Mouse (Mus musculus) macrophage (primary cell): ENCODE measurements around the gene 1700001P01Rik. TPM values are rescaled to one million over a fixed set of nuclear protein-coding genes. Genes with fewer than 3 reads are reported as not detected.

Source experiments
- H3K27ac ChIP-seq: fragments of 350-480 bp; formaldehyde crosslinking; 2 replicates; pipeline ENCODE4 v1.9.0; 2021
- H3K36me3 ChIP-seq: fragments of 350-480 bp; formaldehyde crosslinking; 2 replicates; pipeline ENCODE4 v1.9.0; 2021; ENCODE audit errors: inconsistent target
- H3K4me3 ChIP-seq: fragments of 350-480 bp; formaldehyde crosslinking; 2 replicates; pipeline ENCODE4 v1.9.0; 2021; ENCODE audit errors: inconsistent target
- H3K79me2 ChIP-seq: fragments of 350-480 bp; formaldehyde crosslinking; 2 replicates; pipeline ENCODE4 v1.9.0; 2021; ENCODE audit errors: inconsistent target
- WGBS: methylation state at CpG from one replicate; pipeline ENCODE4 v1.1.7; 2026; ENCODE audit warnings: inconsistent platforms; ENCODE audit not compliant: missing documents; 5-methylcytosine and 5-hydroxymethylcytosine counted together
- polyA plus RNA-seq: library from polyadenylated mRNA; stranded (reverse); fragments of 250-400 nt; gene quantifications from 3 replicates; pipeline ENCODE4 v1.2.4, GENCODE M21; 2018; ENCODE audit warnings: inconsistent platforms

The 1700001P01Rik gene
- polyA plus RNA-seq, 1 experiment from 2014 or later: not detected

DNA sequence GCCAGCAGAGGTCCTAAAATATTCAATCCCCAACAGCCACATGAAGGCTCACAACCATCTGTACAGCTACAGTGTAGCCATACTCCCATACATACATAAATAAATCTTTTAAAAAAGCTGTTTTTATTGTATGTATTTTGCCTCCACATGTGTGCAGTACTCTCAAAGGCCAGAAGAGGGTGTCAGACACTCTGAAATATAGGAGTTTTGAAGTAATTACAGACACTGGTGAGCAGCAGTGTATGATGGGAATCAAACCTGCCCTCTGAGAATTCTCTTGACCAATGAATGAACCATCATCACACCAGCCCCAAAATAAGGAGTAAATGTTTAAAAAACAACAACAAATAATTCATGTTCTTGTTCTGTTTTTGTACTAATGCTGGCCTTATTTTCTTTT is 14.1 kb downstream of the 1700001P01Rik start:
- Histone ChIP-seq H3K27ac (no peak overlapping the region), H3K4me3 (no peak overlapping the region), H3K36me3 (peaks cover 62% of the 10 kb centered on the region), H3K79me2 (peaks cover 83% of the 10 kb centered on the region)

GRCm38 (mm10) chr11:97758942-97759341 is 16.8 kb downstream of the 1700001P01Rik start:
- WGBS: 98% methylated on average over 6 of the region's 6 CpGs
- H3K36me3 ChIP-seq: peaks cover 75% of the 10 kb centered on the region
- H3K4me3 ChIP-seq: no peak overlapping the region
- peaks cover 57% of the 10 kb centered on the region for H3K79me2 ChIP-seq
- no peak overlapping the region for H3K27ac ChIP-seq

- H3K36me3 ChIP-seq: peaks cover 78% of the 10 kb centered on the region
- 100% methylated on average over 1 of the region's 1 CpGs for WGBS
Measured at GRCm38 (mm10) chr11:97758125-97758524, 17.6 kb downstream of the 1700001P01Rik start.

GRCm38 (mm10) chr11:97753277-97753676 is 22.4 kb downstream of the 1700001P01Rik start:
- WGBS: 93% methylated on average over 8 of the region's 8 CpGs
- Histone ChIP-seq H3K36me3 (peaks cover 77% of the 10 kb centered on the region), H3K27ac (no peak overlapping the region), H3K4me3 (no peak overlapping the region), H3K79me2 (peaks cover under 1% of the 10 kb centered on the region; the same call in 1 of the 2 replicates)

More at GRCm38 (mm10) chr11:97758125-97758524, 17.6 kb downstream of the 1700001P01Rik start:
- Histone ChIP-seq H3K4me3 (no peak overlapping the region), H3K79me2 (peaks cover 49% of the 10 kb centered on the region), H3K27ac (no peak overlapping the region)

DNA sequence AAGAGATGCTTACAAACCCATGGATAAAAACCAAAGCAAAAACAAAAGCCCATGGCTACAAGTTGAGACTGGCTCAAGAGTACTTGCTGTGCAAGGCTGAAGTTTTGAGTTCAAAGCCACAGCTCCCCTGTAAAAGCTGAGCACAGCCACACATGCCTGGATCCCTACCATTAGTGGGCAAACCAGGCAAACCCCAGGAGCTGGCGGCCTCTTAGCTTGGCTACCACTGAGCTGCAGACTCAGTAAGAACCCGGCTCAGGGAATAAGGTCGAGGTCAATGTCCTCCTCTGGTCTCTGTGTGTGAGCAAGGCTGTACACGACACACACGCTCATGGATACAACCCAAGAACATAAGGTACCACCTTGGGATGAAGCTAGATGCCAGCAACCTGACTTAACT is 27.2 kb downstream of the 1700001P01Rik start:
- Histone ChIP-seq H3K27ac (no peak overlapping the region), H3K79me2 (peaks cover 6% of the 10 kb centered on the region), H3K4me3 (no peak overlapping the region), H3K36me3 (peaks cover 58% of the 10 kb centered on the region)
- WGBS: 86% methylated on average over 5 of the region's 5 CpGs

- Histone ChIP-seq H3K79me2 (peaks cover 13% of the 10 kb centered on the region), H3K27ac (no peak overlapping the region), H3K36me3 (peaks cover 51% of the 10 kb centered on the region), H3K4me3 (no peak overlapping the region)
- WGBS: 94% methylated on average over 8 of the region's 8 CpGs
Measured at GRCm38 (mm10) chr11:97747773-97748172, 27.9 kb downstream of the 1700001P01Rik start.

GRCm38 (mm10) chr11:97745331-97745721 is 30.4 kb downstream of the 1700001P01Rik start:
- 3% methylated on average over 13 of the region's 13 CpGs for WGBS
- H3K36me3 ChIP-seq: peaks cover 32% of the 10 kb centered on the region; the same call in 1 of the 2 replicates
- peaks cover 37% of the 10 kb centered on the region for H3K79me2 ChIP-seq
- peak overlapping the region; percentile 89 for H3K27ac ChIP-seq
- peak overlapping the region; percentile 38 for H3K4me3 ChIP-seq

GRCm38 (mm10) chr11:97744718-97745330 is 30.9 kb downstream of the 1700001P01Rik start:
- peaks cover 27% of the 10 kb centered on the region; the same call in 1 of the 2 replicates for H3K36me3 ChIP-seq

DNA sequence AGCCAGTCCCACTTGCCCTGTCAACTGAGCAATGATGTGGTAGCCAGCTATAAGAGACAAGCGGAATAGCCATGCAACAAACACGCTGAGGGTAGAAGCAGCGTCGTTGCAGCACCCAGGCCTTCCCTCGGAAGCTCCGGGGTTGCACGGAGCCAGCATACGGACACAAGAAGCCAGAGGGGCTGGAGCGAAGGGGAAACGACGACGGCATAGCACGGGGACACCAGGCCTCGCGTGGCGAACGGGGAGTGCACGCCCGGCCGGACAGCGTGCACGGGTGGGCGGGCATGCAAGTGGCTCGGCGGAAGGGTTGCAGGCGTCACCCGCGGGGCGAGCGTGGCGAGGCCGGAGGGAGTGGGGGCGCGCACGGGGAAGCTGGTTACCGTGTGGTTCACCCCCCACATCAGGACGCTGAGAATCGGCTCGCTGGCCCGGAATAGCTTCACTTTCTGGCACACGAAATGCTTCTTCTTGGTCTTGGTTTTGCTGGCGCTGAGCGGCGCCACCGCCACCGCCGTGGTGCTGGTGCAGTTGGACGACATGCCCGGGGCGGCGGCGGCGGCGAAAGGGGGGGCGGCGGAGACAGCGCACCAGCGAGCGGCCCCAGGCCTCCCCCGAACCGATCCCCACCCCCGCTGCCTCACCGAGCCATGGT is 31.5 kb downstream of the 1700001P01Rik start, which contains the start of gene Pip4k2b:
TSS of gene Pip4k2b (minus strand) at position 642 of the 655 bp plus-strand sequence.
- WGBS: under 1% methylated on average over 57 of the region's 63 CpGs
- Histone ChIP-seq H3K4me3 (peak within 1 kb of the TSS; percentile 61), H3K36me3 (peaks cover 22% of the 10 kb centered on the region; the same call in 1 of the 2 replicates), H3K79me2 (peaks cover 49% of the 10 kb centered on the region), H3K27ac (peak within 1 kb of the TSS; percentile 89)

More at GRCm38 (mm10) chr11:97744718-97745330, 30.9 kb downstream of the 1700001P01Rik start:
- Histone ChIP-seq H3K27ac (peak overlapping the region; percentile 89), H3K4me3 (peak overlapping the region; percentile 38), H3K79me2 (peaks cover 42% of the 10 kb centered on the region)
- WGBS: 1% methylated on average over 28 of the region's 57 CpGs

- under 1% methylated on average over 9 of the region's 9 CpGs for WGBS
- peak overlapping the region; percentile 61 for H3K4me3 ChIP-seq
- peaks cover 22% of the 10 kb centered on the region; the same call in 1 of the 2 replicates for H3K36me3 ChIP-seq
- peak overlapping the region; percentile 64 for H3K27ac ChIP-seq
- H3K79me2 ChIP-seq: peaks cover 56% of the 10 kb centered on the region
Measured at GRCm38 (mm10) chr11:97743423-97743822, 32.3 kb downstream of the 1700001P01Rik start.

- Histone ChIP-seq H3K27ac (no peak overlapping the region), H3K4me3 (no peak overlapping the region; the same call in 1 of the 2 replicates), H3K36me3 (peaks cover 14% of the 10 kb centered on the region; the same call in 1 of the 2 replicates), H3K79me2 (peaks cover 65% of the 10 kb centered on the region)
- 71% methylated on average over 9 of the region's 9 CpGs for WGBS
Measured at GRCm38 (mm10) chr11:97742591-97742990, 33.1 kb downstream of the 1700001P01Rik start.

GRCm38 (mm10) chr11:97742157-97742556 is 33.6 kb downstream of the 1700001P01Rik start:
- Histone ChIP-seq H3K79me2 (peaks cover 69% of the 10 kb centered on the region), H3K27ac (no peak overlapping the region), H3K36me3 (peaks cover 10% of the 10 kb centered on the region; the same call in 1 of the 2 replicates), H3K4me3 (no peak overlapping the region)
- 81% methylated on average over 5 of the region's 5 CpGs for WGBS

DNA sequence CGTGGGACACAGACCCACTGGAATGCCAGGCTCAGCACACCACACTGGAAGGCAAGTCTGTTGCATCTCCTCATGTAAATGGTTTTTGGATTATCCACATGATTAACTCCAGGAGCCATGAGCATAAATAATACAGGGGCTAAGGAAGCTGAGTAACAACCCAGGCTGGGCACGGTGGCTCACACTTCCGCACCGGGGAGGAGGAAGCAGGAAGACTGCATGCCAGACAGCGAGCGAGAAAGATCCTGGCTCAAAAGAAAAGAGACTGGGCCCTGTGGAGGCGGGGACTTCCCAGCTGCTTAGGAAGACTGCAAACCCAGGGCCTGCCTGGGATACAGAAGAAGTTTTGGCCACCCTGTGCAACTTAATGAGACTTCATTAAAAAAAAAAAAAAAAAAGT is 35.5 kb downstream of the 1700001P01Rik start:
- WGBS: 12% methylated on average over 7 of the region's 7 CpGs
- Histone ChIP-seq H3K36me3 (no peaks in the 10 kb centered on the region), H3K27ac (peak overlapping the region; percentile 39), H3K4me3 (no peak overlapping the region), H3K79me2 (peaks cover 89% of the 10 kb centered on the region)

GRCm38 (mm10) chr11:97739155-97739554 is 36.6 kb downstream of the 1700001P01Rik start:
- no peak overlapping the region for H3K27ac ChIP-seq
- H3K79me2 ChIP-seq: peaks cover 97% of the 10 kb centered on the region
- no peaks in the 10 kb centered on the region for H3K36me3 ChIP-seq
- WGBS: 94% methylated on average over 3 of the region's 3 CpGs
- no peak overlapping the region for H3K4me3 ChIP-seq

- no peak overlapping the region for H3K4me3 ChIP-seq
- no peaks in the 10 kb centered on the region for H3K36me3 ChIP-seq
- 79% methylated on average over 6 of the region's 6 CpGs for WGBS
- peaks cover 98% of the 10 kb centered on the region for H3K79me2 ChIP-seq
- no peak overlapping the region for H3K27ac ChIP-seq
Measured at GRCm38 (mm10) chr11:97738703-97739102, 37.0 kb downstream of the 1700001P01Rik start.
